Mouse (Mus musculus) small intestine, adult 2 months (tissue): Measurements from ENCODE around the gene Ccdc124. TPM values are rescaled to one million over a fixed set of nuclear protein-coding genes. Genes with fewer than 3 reads are reported as not detected.
A peak's percentile ranks its signal among the peaks of the same experiment; 100 is the strongest.

ENCODE experiments used
- H3K27ac ChIP-seq: fragments of 200-500 bp; 2 replicates; pipeline ENCODE4 v1.5.1; 2012; ENCODE audit warnings: low read depth, low read length, control low read depth, inconsistent platforms; ENCODE audit not compliant: insufficient read depth
- H3K27me3 ChIP-seq: fragments of 200-500 bp; 2 replicates; pipeline ENCODE4 v1.6.1; 2012; ENCODE audit warnings: mild to moderate bottlenecking, moderate library complexity, low read length, inconsistent platforms; ENCODE audit not compliant: control insufficient read depth, insufficient read depth
- H3K36me3 ChIP-seq: fragments of 200-500 bp; 2 replicates; pipeline ENCODE4 v1.6.1; 2012; ENCODE audit warnings: mild to moderate bottlenecking, low read length, control low read depth, inconsistent platforms; ENCODE audit not compliant: control insufficient read depth, insufficient read depth
- H3K4me1 ChIP-seq: fragments of 200-500 bp; 2 replicates; pipeline ENCODE4 v1.6.1; 2012; ENCODE audit warnings: low read length, inconsistent platforms, mixed read lengths; ENCODE audit not compliant: control insufficient read depth, insufficient read depth, insufficient read length
- H3K4me3 ChIP-seq: fragments of 200-500 bp; 2 replicates; pipeline ENCODE4 v1.5.1; 2012; ENCODE audit warnings: low read depth, mild to moderate bottlenecking, control low read depth, inconsistent platforms, low read length, moderate library complexity
- CTCF ChIP-seq: fragments of 200-500 bp; IDR thresholded peaks from 2 replicates; pipeline ENCODE4 v1.5.1; 2012; ENCODE audit warnings: low read depth, mild to moderate bottlenecking, control low read depth, inconsistent platforms, low read length, moderate library complexity, mixed read lengths; ENCODE audit not compliant: insufficient replicate concordance, insufficient read length; ENCODE audit errors: extremely low read depth
- POLR2A ChIP-seq: fragments of 200-500 bp; IDR thresholded peaks from 2 replicates; pipeline ENCODE4 v1.6.1; 2012; ENCODE audit warnings: low read depth, mild to moderate bottlenecking, control low read depth, inconsistent platforms, low read length, moderate library complexity
- WGBS: fragments of 180-500 bp; shearing (Covaris S2); methylation state at CpG from one replicate; pipeline ENCODE4 v1.1.7; 2018; 5-methylcytosine and 5-hydroxymethylcytosine counted together
- polyA plus RNA-seq: library from polyadenylated mRNA; depleted of rRNA; stranded (reverse); fragments of >200 nt; gene quantifications from 2 replicates; pipeline ENCODE4 v1.2.3, GENCODE M21; 2012

Ccdc124 gene
- polyA plus RNA-seq, 1 experiment, result 64.7 TPM

- Histone ChIP-seq H3K27ac (no peak within 1 kb of the TSS), H3K36me3 (peaks cover 3% of the 10 kb centered on the region), H3K4me3 (peak within 1 kb of the TSS; percentile 38), H3K27me3 (peaks cover 34% of the 10 kb centered on the region), H3K4me1 (peaks cover 22% of the 10 kb centered on the region)
- WGBS, result 1% methylated on average over 55 of the region's 55 CpGs
- no peak for TF ChIP-seq CTCF
- no peak for TF ChIP-seq POLR2A
Measured at GRCm38 (mm10) chr8:70862824-70863641, 10.7 kb downstream of the Ccdc124 start, which contains the start of gene Kcnn1. Kcnn1 (minus strand) TSS chr8:70863258.

DNA sequence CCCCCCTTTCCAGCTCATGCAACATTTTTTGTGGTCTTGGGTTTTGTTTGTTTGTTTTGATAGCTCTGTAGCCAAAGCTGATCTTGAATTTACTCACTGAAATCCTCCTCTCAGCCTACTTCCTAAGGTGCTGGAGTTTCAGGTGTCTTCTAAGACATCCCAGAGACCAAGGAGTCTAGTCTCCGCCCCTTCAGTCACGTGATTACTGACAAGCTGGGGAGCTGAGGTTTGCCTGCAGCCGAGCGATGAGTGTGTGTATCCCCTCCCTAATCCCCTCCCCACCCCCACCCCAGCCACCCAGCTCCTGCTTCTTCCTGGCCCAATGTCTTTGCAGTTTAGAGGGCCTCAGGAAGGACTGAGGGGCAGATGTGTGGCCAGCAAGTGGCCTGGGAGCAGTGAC is 16.2 kb downstream of the Ccdc124 start:
- no peak for TF ChIP-seq CTCF
- TF ChIP-seq POLR2A, result no peak
- Histone ChIP-seq H3K27ac (no peak overlapping the region), H3K4me3 (no peak overlapping the region), H3K36me3 (no peaks in the 10 kb centered on the region), H3K27me3 (peaks cover 8% of the 10 kb centered on the region), H3K4me1 (peaks cover 6% of the 10 kb centered on the region)
- WGBS, result 55% methylated on average over 4 of the region's 4 CpGs

DNA sequence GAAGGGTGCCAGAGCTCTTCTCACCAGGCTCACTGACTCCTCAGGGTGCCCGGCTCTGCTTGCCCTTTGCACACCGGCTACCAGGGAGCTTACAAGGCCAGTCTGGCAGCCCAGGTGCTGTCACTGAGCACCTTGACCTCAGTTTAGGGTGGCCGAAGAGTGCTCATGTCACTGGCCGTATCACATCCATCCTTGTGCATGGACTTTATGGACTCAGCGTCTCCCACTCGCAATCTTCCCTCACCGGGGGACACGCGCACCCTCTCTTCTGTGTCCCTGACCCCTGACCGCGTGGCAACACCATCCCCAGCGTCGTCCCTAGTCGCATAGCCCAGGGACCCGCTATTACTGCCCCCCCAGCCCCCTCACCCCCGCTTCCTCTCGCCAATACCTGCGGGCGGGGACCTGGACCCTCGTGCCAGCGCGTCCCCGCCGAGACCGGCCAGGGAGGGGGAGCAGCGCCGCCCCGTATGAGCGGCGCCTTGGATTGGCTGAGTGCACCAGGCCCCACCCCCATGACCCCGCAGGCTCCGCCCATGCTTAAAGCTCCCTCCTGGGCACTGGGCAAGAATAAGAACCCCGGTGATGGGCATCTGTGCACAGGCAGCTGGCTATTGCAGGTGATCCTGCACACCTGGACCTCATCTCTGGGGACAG is 17.1 kb downstream of the Ccdc124 start:
- TF ChIP-seq CTCF, result no peak
- TF ChIP-seq POLR2A, result no peak
- no peaks in the 10 kb centered on the region for H3K36me3 ChIP-seq
- H3K4me3 ChIP-seq, result peak overlapping the region; percentile 65
- no peaks in the 10 kb centered on the region; the same call in 1 of the 2 replicates for H3K27me3 ChIP-seq
- WGBS, result 6% methylated on average over 33 of the region's 33 CpGs
- H3K27ac ChIP-seq, result no peak overlapping the region
- H3K4me1 ChIP-seq, result peaks cover 6% of the 10 kb centered on the region

DNA sequence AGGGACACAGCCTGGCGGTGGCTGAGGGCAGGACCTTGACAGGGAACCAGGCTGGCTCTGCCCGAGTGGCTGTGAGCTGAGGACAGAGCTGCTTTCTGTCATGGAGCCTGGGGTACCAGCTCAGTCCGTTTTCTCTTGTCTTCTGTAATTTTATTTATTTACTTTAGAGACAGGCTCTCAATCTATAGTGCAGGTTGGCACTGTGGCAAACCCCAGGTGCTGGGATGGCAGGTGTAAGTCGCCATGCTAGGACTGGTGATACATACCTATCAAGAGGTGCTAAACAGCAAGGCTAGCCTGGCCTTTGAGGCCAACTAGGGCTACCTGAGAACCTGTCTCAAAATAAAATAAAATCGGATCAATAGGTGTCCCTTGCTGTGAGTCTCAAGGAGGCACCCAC is 17.7 kb downstream of the Ccdc124 start:
- 66% methylated on average over 5 of the region's 5 CpGs for WGBS
- H3K36me3 ChIP-seq, result no peaks in the 10 kb centered on the region

DNA sequence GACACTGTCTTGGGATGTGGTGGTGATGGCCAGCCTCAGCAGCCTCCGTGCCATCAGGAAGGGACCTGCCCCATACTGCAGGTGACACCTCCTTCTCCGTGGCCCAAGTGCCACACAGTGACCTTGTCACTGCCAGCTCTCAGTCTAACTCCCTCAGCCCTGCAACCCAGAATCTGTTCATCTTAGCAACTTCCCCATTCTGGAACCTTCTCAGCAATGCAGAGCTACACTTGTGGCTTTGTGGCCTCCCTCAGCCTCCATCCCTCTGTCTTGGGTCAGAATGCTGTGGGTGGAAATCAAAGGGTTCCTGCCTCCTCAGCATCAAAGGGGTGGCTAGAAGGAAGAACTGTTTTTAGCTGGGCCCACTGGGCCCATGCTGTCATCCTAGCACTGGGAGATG is 19.9 kb downstream of the Ccdc124 start:
- WGBS, result 72% methylated on average over 2 of the region's 2 CpGs
- Histone ChIP-seq H3K4me3 (no peak overlapping the region), H3K36me3 (no peaks in the 10 kb centered on the region), H3K4me1 (peaks cover 6% of the 10 kb centered on the region), H3K27ac (no peak overlapping the region), H3K27me3 (no peaks in the 10 kb centered on the region; the same call in 1 of the 2 replicates)
- TF ChIP-seq POLR2A, result no peak
- no peak for TF ChIP-seq CTCF

More for the DNA sequence above, 17.7 kb downstream of the Ccdc124 start:
- H3K4me3 ChIP-seq, result no peak overlapping the region
- H3K27ac ChIP-seq, result no peak overlapping the region
- no peaks in the 10 kb centered on the region; the same call in 1 of the 2 replicates for H3K27me3 ChIP-seq
- TF ChIP-seq POLR2A, result no peak
- peaks cover 6% of the 10 kb centered on the region for H3K4me1 ChIP-seq

GRCm38 (mm10) chr8:70852595-70853231 is 21.0 kb downstream of the Ccdc124 start:
- WGBS, result 92% methylated on average over 41 of the region's 41 CpGs
- Histone ChIP-seq H3K27ac (no peak overlapping the region), H3K4me3 (no peak overlapping the region), H3K27me3 (no peaks in the 10 kb centered on the region; the same call in 1 of the 2 replicates), H3K36me3 (no peaks in the 10 kb centered on the region), H3K4me1 (peaks cover 6% of the 10 kb centered on the region)
- no peak for TF ChIP-seq CTCF
- no peak for TF ChIP-seq POLR2A

DNA sequence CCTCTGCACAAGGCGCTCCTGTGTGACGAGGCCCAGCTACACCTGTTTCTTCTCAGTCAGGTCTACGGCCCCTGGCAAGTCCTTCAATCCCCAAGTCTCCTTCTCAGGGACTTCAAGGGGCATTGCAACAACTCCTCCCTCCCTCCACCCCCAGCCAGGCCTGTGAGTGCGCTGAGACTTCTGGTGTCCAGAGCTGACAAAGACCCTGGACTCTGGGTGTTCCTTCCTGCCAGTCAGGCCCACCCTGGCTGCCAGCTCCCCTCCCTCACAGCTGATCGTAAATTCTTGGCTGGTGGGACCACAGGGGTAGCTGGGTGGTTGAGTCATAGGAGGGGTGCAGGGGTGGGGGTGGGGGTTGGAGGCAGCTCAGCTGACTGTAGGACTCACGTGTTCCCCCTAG is 21.9 kb downstream of the Ccdc124 start:
- H3K36me3 ChIP-seq, result no peaks in the 10 kb centered on the region
- TF ChIP-seq CTCF (no peak), POLR2A (no peak)
- 54% methylated on average over 6 of the region's 6 CpGs for WGBS
- peaks cover 4% of the 10 kb centered on the region for H3K4me1 ChIP-seq
- peaks cover 1% of the 10 kb centered on the region; the same call in 1 of the 2 replicates for H3K27me3 ChIP-seq
- no peak overlapping the region for H3K4me3 ChIP-seq
- no peak overlapping the region for H3K27ac ChIP-seq
